Mouse (Mus musculus) heart, postnatal 10 days (tissue): ENCODE measurements around the gene Mmachc. TPM values are rescaled to one million over a fixed set of nuclear protein-coding genes. Genes with fewer than 3 reads are reported as not detected.
"Not testable (repeated sequence)": the region's sequence is repeated elsewhere in the genome, so short reads cannot be mapped to it uniquely, and the experiment has no call there.

ENCODE experiments used
- DNase-seq, 2 experiments: peaks; one replicate each; pipeline ENCODE4 v3.0.0; 2021
- intact Hi-C: fragments of 180-260 bp; cut with DNase I; formaldehyde crosslinking; loops from one replicate; pipeline ENCODE4 v1.15.1; 2025
- total RNA-seq, 2 experiments: library from RNA; stranded (reverse); gene quantifications; 2 replicates each; pipeline ENCODE4 v1.2.3; 2021

Mmachc gene
- total RNA-seq, 2 experiments from 2014 or later, result 32.8 to 40.0 TPM

DNA sequence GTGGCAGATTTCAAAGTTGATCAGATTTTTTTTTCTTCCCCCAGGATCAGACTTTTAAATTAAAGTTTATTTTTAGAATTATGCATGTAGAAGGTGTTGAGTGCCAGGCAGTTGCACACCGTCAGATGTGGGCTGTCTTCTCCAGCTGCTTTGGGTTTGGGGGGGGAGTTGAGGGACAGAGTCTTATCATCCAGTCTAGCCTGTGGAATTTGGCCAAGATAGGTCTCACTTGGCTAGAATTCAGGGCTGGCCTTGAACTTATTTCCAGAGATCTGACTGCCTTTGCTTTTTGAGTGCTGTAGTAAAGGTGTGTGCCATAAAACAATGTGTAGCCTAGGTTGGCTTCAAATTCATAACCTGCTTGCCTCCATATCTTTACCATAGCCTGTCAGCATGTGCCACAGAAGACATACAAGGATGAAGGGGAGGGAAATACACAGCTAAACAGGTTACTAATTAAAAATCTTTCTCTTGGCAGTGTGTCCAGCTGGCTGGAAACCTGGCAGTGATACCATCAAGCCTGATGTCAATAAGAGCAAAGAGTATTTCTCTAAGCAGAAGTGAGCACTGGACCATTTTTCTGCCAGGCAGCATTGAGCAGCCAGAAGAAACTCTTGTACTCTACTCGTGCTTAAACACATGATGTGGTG, 9.4 kb downstream of the Mmachc start:
- intact Hi-C loops, result no loop called here
- DNase-seq, result no peak

DNA sequence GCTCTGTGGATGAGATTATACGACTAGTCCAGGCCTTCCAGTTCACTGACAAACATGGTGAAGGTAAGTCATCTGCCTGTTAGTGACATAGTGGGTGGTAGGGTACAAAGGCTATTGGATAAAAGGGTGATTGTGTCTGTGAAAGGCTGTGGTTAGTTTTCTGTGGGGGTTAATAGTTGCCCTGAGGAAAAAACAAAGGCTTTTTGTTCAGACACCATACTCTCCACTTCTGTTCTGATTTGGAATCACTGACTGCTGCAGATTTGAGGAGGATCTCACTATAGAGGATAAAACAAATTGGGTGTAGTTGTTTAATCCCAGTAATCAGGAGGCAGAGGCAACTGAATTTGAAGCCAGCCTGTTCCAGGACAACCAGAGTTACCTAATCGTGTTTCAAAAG, 14.4 kb downstream of the Mmachc start:
- DNase-seq, result no peak
- intact Hi-C loops, result no loop called here

DNA sequence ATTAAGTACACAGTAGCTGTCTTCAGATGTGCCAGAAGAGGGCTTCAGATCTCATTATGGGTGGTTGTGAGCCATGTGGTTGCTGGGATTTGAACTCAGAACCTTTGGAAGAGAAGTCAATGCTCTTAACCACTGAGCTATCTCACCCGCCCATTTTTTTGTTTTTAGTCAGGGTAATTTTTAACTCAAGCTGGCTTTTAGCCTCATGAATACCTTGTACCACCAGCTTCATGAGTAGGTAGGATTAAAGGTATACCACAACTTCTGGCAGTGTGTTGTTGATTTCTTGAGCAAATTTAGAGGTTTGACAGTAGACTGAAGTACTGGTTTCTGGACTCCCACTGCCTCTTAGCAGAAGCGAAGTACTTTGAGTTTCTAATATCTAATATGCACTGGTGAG, 16.1 kb downstream of the Mmachc start:
- DNase-seq, result no peak
- intact Hi-C loops, result no loop called here

DNA sequence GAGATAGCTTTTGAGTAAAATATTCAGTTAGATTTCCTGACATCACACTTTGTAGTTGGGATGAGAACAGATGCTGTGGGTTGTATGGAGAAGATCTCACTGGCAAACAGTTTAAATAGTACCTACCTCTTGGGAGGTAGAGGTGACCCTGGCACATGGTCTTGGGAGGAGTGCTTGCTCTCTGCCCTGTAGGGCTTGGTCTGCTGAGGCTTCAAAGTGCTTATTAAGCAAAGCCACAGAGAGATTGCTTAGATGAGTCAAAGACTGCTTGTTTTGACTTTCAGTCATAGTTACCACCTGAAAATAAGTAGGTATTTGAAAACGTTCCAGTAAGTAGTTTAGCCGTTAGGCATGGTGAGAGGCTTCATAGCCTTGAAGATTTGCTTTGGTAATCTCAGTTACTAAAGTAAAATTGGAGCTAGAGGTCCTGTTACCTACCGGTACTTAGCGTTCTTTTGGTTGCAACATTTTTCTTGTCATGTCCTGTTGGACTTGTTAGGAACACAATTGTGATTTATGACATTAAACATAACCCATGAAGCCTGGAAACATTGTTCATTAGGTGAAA, 18.8 kb downstream of the Mmachc start:
- intact Hi-C loops, result no loop called here
- no peak for DNase-seq

DNA sequence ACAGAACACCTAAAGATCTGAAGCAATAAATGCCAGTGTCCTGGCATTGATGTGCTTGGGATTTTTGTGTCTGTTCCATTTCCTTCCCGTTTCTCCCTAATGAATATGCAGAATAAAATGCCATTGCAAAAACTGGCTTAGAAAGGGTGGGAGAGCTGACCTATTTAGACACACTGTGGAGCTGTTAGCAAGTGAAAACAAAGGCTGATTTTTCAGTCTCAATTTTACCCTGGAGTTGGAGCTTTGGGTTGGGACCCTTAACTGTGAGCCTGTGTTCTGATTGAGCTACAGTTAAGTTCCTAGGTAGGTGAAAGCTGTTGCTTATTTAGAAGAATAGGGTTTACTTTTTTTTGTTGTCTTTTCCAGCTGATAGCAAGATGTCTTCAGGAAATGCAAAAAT, 21.2 kb downstream of the Mmachc start:
- no peak for DNase-seq
- intact Hi-C loops, result no loop called here

DNA sequence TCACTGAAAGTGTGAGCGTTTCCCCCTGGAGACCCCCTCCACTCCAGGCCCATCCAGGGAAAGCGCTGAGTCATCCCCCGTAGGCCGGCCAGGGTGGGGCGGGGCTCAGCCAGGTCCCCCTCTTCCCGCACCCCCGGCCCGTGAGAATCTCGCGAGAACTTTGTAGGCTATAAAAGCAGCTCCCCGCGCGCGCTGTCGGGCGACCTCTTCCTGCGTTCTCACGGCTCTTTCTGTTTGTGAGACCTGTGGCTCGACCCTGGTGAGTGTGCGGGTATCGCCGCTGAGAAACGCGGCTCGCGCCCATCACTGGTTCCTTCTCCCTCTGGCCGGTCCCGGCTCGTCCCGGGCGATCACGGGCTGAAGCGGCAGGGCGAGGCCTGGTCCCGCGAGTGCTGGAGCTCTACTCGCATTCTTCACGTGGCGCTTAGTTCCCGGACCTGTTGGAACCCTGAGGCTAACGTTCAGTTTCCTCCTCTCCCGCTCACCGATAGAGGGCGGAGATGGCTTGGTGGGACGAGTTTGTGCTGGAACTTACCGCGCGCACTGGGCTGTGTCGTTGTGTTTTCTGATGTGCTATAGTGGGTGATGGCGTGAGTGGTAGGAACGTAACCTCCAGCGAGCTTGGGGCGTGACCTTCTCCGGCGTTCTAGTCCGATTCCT, 22.7 kb downstream of the Mmachc start, which contains the start of gene Prdx1:
Gene Prdx1 (plus strand): TSS at position 143 of the 660 bp plus-strand sequence.
- intact Hi-C loops, result no loop called here
- peak; percentile 97 to 99 for DNase-seq

DNA sequence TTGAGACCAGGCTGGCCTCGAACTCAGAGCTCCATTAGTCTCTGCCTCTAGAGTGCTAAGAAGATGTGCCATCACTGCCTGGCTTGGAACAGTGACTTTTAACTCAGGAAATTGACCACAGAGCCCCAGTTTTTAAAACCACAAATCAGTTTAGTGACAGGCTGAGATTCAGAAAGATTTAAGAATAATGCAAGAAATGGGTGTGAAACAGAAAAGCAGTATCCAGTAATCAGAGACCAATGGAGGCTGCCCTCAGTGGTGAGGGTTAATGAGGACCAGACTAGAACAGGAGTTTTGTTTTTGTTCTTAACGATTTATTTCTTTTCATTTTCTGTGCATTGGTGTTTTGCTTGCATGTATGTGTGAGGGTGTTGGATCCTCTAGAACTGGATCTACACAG, 23.5 kb downstream of the Mmachc start:
- intact Hi-C loops, result loop anchor here (1.0 kb wide), 1 partner anchor 33 kb away; the partner anchor contains the start of gene Akr1a1
- no peak for DNase-seq

DNA sequence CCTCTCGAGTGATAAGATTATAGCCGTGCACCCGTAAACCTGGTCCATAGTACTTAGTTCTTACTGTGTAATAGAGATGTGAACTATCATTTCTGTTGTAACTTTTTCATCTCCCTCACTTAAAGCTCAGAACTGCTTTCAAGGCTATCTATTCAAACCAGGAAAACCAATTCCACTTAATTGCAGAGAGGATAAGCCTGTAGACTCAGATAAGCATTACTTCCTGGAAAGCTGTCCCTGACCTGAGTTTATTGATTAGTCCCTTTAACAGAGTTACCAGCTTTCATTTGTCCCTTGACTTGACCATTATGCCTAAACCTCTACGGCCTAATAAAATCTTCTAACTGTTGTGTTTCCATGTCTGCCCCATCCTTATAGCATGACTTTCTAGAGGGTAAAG, 24.2 kb downstream of the Mmachc start:
- no peak for DNase-seq
- intact Hi-C loops, result loop anchor here (1.0 kb wide), 1 partner anchor 33 kb away; the partner anchor contains the start of gene Akr1a1

DNA sequence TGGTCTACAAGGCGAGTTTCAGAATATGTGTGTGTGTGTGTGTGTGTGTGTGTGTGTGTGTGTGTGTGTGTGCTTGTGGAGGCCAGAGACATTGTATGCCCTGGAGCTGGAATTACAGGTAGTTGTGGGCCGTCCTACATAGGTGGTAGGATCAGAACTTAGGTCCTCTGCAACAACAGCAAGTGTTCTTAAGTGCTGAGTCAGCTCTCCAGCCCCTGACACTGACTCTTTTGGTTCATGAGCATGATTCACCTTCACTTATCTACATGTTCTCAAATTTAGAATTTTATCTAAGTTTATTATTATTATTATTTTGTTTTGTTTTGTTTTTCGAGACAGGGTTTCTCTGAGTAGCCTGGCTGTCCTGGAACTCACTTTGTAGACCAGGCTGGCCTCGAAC, 27.7 kb downstream of the Mmachc start:
- intact Hi-C loops, result not testable (repeated sequence)

DNA sequence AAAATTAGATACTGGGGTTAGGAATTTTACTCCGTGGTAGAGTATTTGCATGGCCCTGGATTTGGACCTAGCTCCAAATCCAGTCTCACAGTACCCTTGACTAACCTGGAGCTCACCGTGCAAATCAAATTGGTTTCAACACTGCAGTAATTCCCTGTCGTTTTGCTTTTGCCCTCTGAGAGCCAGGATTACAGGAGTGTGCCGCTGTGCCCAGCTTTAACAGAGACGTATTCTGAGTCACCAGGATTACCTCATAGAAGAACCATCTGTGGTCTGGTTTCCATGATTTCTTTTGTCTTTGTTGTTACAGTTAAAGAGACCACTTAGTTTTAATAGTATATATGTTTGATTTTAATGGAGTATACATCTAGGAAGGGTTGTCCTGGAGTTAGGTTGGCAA, 29.1 kb downstream of the Mmachc start:
- intact Hi-C loops, result no loop called here
- DNase-seq, result no peak

More for the DNA sequence above, 27.7 kb downstream of the Mmachc start:
- DNase-seq, result not testable (repeated sequence)

DNA sequence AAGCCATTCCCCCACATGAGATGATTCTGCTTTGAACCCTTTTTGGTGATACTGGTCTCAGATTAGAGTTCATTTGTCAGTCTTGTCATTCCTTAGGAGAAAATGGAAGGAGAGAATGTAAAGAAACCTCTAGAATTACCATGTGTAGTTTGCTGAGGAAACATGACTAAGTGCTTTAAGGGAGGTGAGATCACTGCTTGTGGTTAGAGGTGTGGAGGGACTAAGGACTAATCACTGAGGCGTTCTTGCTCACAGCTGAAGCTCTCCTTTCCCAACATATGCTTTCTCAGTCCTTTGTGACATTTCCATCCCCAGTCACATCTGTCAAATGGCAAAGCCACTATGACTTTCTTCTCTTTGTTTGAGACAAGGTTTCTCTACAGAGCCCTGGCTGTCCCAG, 30.4 kb downstream of the Mmachc start:
- intact Hi-C loops, result no loop called here

DNA sequence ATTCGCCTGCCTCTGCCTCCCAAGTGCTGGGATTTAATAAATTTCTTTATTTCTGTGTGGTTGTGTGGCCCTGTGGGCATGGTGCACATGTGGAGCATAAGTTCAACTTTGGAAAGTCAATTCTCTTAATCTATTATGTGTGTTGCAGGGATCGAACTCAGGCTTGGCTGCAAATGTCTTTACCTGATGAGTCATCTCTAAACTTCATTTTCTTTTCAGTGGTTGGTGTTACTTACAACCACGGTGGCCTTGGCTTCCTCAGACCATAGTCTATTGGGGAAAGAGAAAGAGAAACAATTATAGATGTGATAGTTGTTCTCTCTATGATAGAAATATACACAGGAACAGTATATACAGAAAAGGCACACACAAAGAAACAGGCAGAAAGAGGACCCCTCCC, 32.2 kb downstream of the Mmachc start:
- intact Hi-C loops, result no loop called here
- DNase-seq, result no peak

More for the DNA sequence above, 30.4 kb downstream of the Mmachc start:
- no peak for DNase-seq

DNA sequence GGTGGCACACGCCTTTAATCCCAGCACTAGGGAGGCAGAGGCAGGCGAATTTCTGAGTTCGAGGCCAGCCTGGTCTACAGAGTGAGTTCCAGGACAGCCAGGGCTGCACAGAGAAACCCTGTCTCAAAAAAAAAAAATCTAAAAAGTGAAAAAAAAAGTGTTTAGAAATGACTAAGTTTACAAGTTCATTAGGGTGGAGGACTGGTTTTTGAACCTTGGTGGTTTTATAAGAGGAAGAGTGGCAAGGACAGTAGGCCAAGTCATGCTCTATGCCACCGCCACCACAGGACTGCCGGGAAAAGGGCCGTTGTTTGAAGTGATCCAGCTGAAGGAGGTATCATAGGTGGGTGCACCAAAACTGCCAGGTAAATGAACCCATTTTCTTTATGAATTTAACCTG, 33.4 kb downstream of the Mmachc start:
- DNase-seq, intact Hi-C loops: not testable (repeated sequence)

DNA sequence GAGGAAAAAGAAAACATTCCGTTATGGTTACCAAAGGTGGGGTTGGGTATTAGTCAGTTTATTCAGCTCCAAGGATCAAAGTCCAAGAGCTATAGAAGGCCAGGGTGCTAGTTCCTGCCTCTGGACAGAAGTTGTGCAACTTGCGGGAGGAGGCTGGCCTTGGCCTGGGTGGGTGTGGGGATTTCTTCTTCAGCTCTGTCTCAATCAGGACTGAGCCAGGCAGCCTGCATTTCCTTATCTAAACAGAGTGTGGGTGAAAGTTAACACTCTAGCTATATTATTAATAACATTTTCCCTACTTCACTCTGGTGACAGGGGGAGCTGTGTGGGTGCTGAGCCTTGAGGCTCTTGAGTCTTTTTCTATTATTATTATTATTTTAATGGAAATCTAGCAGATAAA, 35.4 kb downstream of the Mmachc start:
- intact Hi-C loops, result no loop called here
- DNase-seq, result no peak

DNA sequence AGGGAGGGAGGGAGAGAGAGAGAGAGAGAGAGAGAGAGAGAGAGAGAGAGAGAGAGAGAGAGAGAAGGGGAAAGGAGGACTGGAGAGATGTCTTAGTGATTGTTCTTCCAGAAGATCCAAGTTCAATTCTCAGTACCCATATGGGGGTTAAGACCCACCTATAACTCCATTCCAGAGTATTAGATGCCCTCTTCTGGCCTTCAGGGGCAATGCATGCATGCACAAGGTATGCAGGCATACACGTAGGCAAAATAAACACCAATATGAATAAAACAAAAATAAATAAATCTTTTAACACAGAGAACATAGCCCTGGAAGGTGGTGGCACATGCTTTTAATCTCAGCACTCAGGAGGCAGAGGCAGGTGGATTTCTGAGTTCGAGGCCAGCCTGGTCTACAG, 38.9 kb downstream of the Mmachc start:
- DNase-seq, result no peak
- intact Hi-C loops, result no loop called here

DNA sequence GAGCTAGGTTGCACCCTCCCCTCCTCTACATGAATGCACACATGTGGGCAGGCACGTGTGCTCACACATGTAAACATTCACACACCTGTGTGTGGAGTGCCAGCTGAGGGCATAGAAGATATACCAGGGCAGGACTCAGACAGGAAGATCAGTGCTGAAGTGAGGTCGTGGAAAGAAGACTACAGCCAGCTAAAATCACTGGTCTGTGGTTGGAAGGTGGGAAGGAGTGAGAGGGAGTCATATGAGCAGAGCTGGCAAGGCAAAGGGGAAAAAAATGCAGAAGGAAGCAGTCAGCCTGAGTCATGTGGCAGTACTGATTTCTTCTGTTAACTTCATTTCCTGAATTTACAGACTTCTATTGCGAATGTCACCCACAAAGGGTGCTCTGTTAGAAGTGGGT, 40.1 kb downstream of the Mmachc start:
- intact Hi-C loops, result no loop called here
- DNase-seq, result peak in 1 of 2 experiments; percentile 28

DNA sequence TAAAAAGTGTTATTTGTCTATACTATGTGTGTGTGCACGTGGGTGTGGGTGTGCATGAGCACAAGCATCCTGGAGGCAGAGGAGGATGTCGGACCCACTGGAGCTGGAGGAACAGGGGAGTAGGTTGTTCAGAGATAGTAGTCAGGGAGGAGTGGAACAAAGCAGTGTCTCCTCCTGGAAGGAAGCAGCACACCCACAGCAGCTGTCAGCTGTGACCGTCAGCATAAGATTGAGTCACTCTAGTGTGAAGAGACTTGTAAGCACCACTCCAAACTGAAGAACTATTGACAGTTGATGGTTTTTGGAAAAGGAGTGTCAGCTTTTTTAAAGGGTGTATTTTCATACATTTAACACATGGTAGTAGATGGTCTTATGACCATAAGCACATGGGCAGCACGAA, 41.6 kb downstream of the Mmachc start:
- no peak for DNase-seq
- intact Hi-C loops, result no loop called here

DNA sequence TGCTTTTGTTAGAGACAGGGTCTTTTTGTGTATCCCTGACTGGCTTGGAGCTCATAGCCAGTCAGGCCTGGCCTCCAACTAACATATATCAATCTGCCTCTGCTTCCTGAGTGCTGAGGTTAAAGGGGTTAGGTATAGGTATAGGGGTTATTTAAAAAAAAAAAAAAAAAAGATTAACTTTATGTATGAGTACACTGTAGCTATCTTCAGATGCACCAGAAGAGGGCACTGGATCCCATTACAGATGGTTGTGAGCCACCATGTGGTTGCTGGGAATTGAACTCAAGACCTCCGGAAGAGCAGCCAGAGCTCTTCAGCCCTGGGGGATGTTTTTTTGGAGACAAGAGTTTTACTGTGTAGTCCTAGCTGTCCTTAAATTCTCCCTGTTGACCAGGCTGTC, 46.2 kb downstream of the Mmachc start:
- intact Hi-C loops, result no loop called here
- DNase-seq, result no peak

DNA sequence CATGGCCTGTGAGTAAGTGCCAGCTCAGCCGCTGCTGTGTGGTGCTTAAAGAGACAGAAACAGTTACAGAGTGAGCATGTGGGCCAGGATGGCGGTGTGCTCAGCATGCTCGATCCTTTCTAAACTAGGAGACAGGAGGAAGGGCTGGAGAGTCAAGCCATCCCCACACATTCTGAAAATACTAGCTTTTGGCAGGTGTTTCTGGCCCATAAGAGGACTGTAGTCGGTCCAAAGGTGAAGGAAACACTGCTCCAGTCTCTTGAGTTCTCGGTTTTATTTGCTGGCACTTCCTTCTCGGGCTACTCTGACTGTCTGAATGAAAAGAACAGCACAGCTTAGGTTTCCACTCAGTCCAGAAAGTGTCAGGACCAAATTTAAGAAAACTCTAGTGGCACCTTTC, 47.4 kb downstream of the Mmachc start:
- intact Hi-C loops, result no loop called here
- DNase-seq, result no peak

DNA sequence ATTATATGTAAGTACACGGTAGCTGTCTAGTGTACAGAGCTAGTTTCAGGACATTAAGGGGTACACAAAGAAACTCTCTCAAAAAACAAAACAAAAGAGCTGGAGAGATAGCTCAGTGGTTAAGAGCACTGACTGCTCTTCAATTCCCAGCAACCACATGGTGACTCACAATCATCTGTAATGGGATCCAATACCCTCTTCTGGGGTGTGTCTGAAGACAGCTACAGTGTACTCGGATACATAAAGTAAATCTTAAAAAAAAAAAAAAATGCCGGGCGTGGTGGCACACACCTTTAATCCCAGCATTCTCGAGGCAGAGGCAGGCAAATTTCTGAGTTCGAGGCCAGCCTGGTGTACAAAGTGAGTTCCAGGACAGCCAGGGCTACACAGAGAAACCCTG, 48.3 kb downstream of the Mmachc start:
- not testable (repeated sequence) for DNase-seq

DNA sequence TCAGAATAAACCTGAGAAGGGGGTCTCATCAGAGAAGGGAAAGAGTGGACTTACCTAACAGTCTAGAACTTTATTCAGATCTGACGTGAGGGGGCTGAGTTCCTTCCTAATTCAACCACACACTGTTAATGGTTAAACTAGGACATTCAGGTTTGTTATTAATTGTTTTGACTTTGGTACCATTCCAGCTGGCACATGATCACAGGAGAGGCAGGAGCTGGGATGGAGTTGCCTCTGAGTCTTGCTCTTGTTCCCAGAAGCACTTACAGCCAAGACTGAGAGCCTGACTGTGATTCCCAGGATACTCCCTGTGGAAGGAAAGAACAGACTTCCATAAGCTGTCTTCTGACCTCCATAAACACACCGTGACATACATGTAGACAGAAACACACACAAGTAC, 48.7 kb downstream of the Mmachc start:
- peak; percentile 31 to 44 for DNase-seq
- intact Hi-C loops, result no loop called here

More for the DNA sequence above, 48.3 kb downstream of the Mmachc start:
- intact Hi-C loops, result not testable (repeated sequence)

DNA sequence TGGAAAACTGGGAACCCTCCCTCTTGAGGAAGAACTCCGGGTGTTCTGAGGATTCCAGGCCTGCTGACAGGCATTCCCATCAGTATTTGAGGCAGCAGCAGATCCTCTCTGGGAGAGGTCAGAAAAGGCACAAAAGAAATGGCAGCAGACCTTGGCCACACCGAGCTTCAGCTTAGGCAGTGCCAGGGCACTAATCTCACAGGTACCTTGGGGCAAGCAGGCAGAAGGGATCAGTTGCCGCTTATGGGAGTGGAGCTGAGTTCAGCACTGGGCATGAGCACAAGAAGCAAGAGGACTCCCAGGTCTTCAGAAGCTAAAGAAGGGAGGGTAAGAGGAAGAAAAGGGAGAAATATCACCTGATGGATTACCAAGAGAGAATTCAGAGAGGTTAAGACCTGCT, 50.2 kb downstream of the Mmachc start:
- DNase-seq, result no peak
- intact Hi-C loops, result no loop called here
